Mouse (Mus musculus) bone marrow macrophage, adult 2 months (primary cell): ENCODE data around the gene Pafah1b3.

Experiments
- CTCF ChIP-seq: IDR thresholded peaks from 2 replicates; pipeline ENCODE4 v1.5.1; 2012; ENCODE audit warnings: low read depth, mild to moderate bottlenecking, low read length, moderate library complexity
- POLR2A ChIP-seq: IDR thresholded peaks from 2 replicates; pipeline ENCODE4 v1.6.1; 2012; ENCODE audit warnings: mild to moderate bottlenecking, low read depth, low read length, borderline replicate concordance

DNA sequence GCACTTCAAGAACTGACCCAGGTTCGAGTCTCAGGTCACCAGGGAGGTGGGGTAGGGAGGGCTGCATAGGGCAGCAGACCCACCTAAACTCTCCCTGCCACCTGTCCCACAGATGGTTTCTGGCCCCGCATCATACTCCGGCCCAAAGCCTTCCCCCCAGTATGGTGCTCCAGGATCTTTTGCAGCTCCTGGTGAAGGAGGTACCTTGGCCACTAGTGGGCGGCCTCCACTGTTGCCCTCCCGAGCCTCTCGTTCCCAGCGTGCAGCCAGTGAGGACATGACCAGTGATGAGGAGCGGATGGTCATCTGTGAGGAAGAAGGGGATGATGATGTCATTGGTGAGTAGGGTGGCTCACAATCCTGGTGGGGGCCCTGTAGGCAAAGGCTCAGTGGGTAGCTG, 10.8 kb downstream of the Pafah1b3 start:
- TF ChIP-seq POLR2A (no peak), CTCF (no peak)
